Mouse (Mus musculus) limb, embryonic 10.5 days (tissue): ENCODE data around the gene Lta. TPM values are rescaled to one million over a fixed set of nuclear protein-coding genes. Genes with fewer than 3 reads are reported as not detected.

ENCODE experiments used
- DNase-seq: peaks from one replicate; pipeline ENCODE4 v3.0.0-alpha.2; 2017; ENCODE audit warnings: low spot score
- H3K27ac ChIP-seq: fragments of 300-500 bp; sonication (generic); 2 replicates; pipeline ENCODE4 v1.5.1; 2016; ENCODE audit warnings: mild to moderate bottlenecking
- H3K27me3 ChIP-seq: fragments of 300-500 bp; sonication (generic); 2 replicates; pipeline ENCODE4 v1.6.1; 2016; ENCODE audit warnings: low read depth, mild to moderate bottlenecking; ENCODE audit not compliant: poor library complexity, severe bottlenecking
- H3K36me3 ChIP-seq: fragments of 300-500 bp; sonication (generic); 2 replicates; pipeline ENCODE4 v1.6.1; 2016; ENCODE audit warnings: mild to moderate bottlenecking, moderate library complexity
- H3K4me1 ChIP-seq: fragments of 300-500 bp; sonication (generic); 2 replicates; pipeline ENCODE4 v1.6.1; 2016
- H3K4me3 ChIP-seq: fragments of 300-500 bp; sonication (generic); 2 replicates; pipeline ENCODE4 v1.5.1; 2016; ENCODE audit warnings: mild to moderate bottlenecking, moderate library complexity
- H3K9me3 ChIP-seq: fragments of 300-500 bp; sonication (generic); replicated peaks from 2 replicates; pipeline ENCODE4 v1.6.1; 2016; ENCODE audit warnings: mild to moderate bottlenecking
- WGBS: fragments of 180-500 bp; shearing (Covaris S2); methylation state at CpG from one replicate; pipeline ENCODE4 v1.1.7; 2016; 5-methylcytosine and 5-hydroxymethylcytosine counted together
- polyA plus RNA-seq: library from polyadenylated mRNA; unstranded; fragments of >200 nt; fragmentation: Nextera tagmentation; extraction: Ambion mirVana; gene quantifications from 2 replicates; pipeline ENCODE4 v1.2.1, GENCODE M21; 2016

Gene Lta
- polyA plus RNA-seq, 1 experiment from 2014 or later: not detected

- no peak for DNase-seq
- 90% methylated on average over 18 of the region's 18 CpGs for WGBS
- no peak overlapping the region; the same call in 1 of the 2 replicates for H3K27ac ChIP-seq
- H3K4me1 ChIP-seq: peaks cover 18% of the 10 kb centered on the region; the same call in 1 of the 2 replicates
- H3K4me3 ChIP-seq: no peak overlapping the region
- no peaks in the 10 kb centered on the region for H3K27me3 ChIP-seq
- H3K9me3 ChIP-seq: no peaks in the 10 kb centered on the region
- H3K36me3 ChIP-seq: peaks cover 40% of the 10 kb centered on the region
Measured at GRCm38 (mm10) chr17:35218516-35219193, 13.5 kb upstream of the Lta start.

DNA sequence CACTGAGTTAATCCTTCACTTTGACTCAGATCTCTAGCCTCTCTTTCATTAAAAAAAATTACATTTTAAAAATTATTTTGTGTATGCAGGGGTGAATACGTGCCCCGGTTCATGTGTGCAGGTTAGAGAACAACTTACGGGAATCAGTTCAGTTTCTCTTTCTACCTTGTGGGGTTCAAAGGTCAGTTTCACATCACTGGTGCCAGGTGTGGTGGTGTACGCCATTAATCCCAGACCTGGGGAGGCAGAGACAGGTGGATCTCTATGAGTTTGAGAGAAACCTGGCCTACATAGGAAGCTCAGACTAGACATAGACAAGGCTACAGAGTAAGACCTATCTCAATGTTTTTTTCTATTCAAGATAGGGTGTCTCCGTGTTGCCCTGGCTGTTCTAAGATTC is 7.9 kb upstream of the Lta start:
- Histone ChIP-seq H3K4me3 (no peak overlapping the region), H3K27ac (no peak overlapping the region), H3K9me3 (no peaks in the 10 kb centered on the region), H3K4me1 (peaks cover 6% of the 10 kb centered on the region; the same call in 1 of the 2 replicates), H3K27me3 (no peaks in the 10 kb centered on the region), H3K36me3 (no peaks in the 10 kb centered on the region)
- WGBS: 93% methylated on average over 5 of the region's 5 CpGs
- DNase-seq: no peak

- peaks cover 9% of the 10 kb centered on the region; the same call in 1 of the 2 replicates for H3K27me3 ChIP-seq
- DNase-seq: no peak
- WGBS: 76% methylated on average over 3 of the region's 3 CpGs
- H3K4me1 ChIP-seq: peaks cover 6% of the 10 kb centered on the region; the same call in 1 of the 2 replicates
- no peak overlapping the region for H3K27ac ChIP-seq
- no peaks in the 10 kb centered on the region for H3K36me3 ChIP-seq
- H3K9me3 ChIP-seq: no peaks in the 10 kb centered on the region
- H3K4me3 ChIP-seq: no peak overlapping the region
Measured at GRCm38 (mm10) chr17:35210593-35210992, 5.4 kb upstream of the Lta start.

DNA sequence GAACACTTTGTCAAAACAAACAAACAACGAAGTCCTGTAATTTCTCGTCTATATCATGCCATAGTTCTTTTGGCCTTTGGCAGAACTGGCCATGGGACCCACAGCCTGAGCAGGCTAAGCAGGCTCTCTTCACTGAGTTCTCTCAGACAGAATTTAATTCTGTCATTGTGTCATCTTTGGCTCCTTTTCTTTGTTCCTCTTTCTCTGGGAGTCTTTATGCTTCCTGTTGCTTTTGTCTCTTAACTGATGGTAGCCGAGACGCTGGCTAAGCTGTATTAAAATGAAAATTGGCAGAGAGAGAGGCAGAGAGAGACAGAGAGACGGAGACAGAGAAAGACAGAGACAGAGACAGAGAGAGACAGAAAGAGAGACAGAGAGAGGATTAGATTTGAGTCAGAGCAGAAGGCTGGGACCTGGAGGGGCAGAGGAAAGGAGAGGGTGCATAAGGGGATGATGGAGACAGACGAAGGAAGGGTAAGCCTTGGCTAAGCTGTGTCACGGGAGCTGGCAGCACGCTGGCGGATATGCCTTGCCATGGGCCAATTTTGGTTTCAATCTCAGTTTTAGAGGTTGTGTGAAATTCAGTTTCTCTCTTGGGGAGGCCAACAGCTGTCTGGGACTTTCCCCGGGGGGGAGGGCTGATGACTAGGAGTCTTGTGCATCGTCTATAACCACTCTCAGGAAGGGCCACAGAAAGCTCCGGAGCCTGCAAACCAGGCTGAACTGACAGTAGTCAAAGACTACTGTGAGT is 4.8 kb upstream of the Lta start:
- no peak for DNase-seq
- Histone ChIP-seq H3K4me3 (no peak overlapping the region), H3K9me3 (no peaks in the 10 kb centered on the region), H3K27ac (no peak overlapping the region), H3K27me3 (peaks cover 15% of the 10 kb centered on the region), H3K4me1 (peaks cover 8% of the 10 kb centered on the region), H3K36me3 (no peaks in the 10 kb centered on the region)
- WGBS: 85% methylated on average over 12 of the region's 12 CpGs

- no peak for DNase-seq
- H3K4me3 ChIP-seq: no peak overlapping the region; the same call in 1 of the 2 replicates
- H3K27ac ChIP-seq: no peak overlapping the region
- H3K36me3 ChIP-seq: no peaks in the 10 kb centered on the region
- H3K9me3 ChIP-seq: no peaks in the 10 kb centered on the region
- WGBS: 56% methylated on average over 10 of the region's 10 CpGs
- peaks cover 3% of the 10 kb centered on the region for H3K4me1 ChIP-seq
- H3K27me3 ChIP-seq: peaks cover 61% of the 10 kb centered on the region
Measured at GRCm38 (mm10) chr17:35205380-35205769, 224 bp upstream of the Lta start.

GRCm38 (mm10) chr17:35202442-35202841 is 2.7 kb downstream of the Lta start:
- H3K27me3 ChIP-seq: peaks cover 87% of the 10 kb centered on the region
- no peaks in the 10 kb centered on the region for H3K9me3 ChIP-seq
- H3K27ac ChIP-seq: no peak overlapping the region
- peaks cover 10% of the 10 kb centered on the region for H3K4me1 ChIP-seq
- WGBS: 80% methylated on average over 4 of the region's 4 CpGs
- no peaks in the 10 kb centered on the region for H3K36me3 ChIP-seq
- DNase-seq: no peak
- H3K4me3 ChIP-seq: no peak overlapping the region

DNA sequence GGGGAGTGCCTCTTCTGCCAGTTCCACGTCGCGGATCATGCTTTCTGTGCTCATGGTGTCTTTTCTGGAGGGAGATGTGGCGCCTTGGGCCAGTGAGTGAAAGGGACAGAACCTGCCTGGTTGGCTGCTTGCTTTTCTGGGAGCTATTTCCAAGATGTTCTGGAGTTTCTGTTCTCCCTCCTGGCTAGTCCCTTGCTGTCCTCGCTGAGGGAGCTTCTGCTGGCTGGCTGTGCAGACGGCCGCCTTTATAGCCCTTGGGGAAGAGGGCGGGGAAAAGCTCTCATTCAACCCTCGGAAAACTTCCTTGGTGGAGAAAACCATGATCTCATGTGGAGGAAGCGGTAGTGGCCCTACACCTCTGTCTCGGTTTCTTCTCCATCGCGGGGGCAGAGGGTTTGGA is 3.4 kb downstream of the Lta start, which contains the start of gene Tnf:
Gene Tnf (minus strand): TSS at position 221 of the 400 bp plus-strand sequence.
- 34% methylated on average over 13 of the region's 13 CpGs for WGBS
- no peak for DNase-seq
- H3K4me3 ChIP-seq: no peak within 1 kb of the TSS
- H3K27ac ChIP-seq: no peak within 1 kb of the TSS
- peaks cover 94% of the 10 kb centered on the region for H3K27me3 ChIP-seq
- H3K9me3 ChIP-seq: no peaks in the 10 kb centered on the region
- H3K4me1 ChIP-seq: peaks cover 14% of the 10 kb centered on the region
- H3K36me3 ChIP-seq: no peaks in the 10 kb centered on the region

DNA sequence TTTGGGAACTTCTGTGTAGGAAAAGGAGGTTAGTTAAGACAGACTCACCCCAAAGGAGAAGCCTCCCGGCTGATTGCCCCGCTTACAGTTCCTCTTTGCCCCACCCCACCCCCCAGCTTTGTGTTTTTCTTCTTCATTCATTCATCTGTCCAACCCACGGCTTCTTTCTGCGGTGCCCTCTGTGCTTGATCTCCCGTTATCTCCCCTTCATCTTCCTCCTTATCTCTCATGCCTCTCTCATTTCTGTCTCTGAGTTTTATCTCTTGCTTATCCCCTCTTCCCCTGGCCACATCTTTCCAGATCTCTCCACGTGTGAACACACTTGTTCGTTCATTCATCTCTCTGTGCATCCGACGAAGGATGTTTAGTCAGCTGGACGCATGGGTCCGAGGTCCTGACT is 4.0 kb downstream of the Lta start:
- DNase-seq: no peak
- 72% methylated on average over 11 of the region's 11 CpGs for WGBS
- Histone ChIP-seq H3K27me3 (peaks cover 95% of the 10 kb centered on the region), H3K9me3 (no peaks in the 10 kb centered on the region), H3K27ac (no peak overlapping the region), H3K4me1 (peaks cover 20% of the 10 kb centered on the region), H3K4me3 (no peak overlapping the region), H3K36me3 (no peaks in the 10 kb centered on the region)

DNA sequence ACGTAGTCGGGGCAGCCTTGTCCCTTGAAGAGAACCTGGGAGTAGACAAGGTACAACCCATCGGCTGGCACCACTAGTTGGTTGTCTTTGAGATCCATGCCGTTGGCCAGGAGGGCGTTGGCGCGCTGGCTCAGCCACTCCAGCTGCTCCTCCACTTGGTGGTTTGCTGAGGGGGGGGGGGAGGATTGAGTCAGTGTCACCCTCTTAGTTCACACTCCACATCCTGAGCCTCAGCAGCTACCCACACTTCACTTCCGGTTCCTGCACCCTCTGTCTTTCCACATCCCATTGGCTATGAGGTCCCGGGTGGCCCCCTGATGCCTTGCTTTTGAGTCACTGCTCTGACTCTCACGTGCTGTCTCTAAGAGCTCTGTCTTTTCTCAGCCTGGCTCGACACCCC is 4.8 kb downstream of the Lta start:
- Histone ChIP-seq H3K4me1 (peaks cover 27% of the 10 kb centered on the region), H3K36me3 (no peaks in the 10 kb centered on the region), H3K27me3 (peaks cover 97% of the 10 kb centered on the region), H3K27ac (no peak overlapping the region), H3K9me3 (no peaks in the 10 kb centered on the region), H3K4me3 (no peak overlapping the region)
- 84% methylated on average over 11 of the region's 11 CpGs for WGBS
- DNase-seq: no peak

- H3K27ac ChIP-seq: no peak overlapping the region
Measured at GRCm38 (mm10) chr17:35198946-35199345, 6.2 kb downstream of the Lta start.

DNA sequence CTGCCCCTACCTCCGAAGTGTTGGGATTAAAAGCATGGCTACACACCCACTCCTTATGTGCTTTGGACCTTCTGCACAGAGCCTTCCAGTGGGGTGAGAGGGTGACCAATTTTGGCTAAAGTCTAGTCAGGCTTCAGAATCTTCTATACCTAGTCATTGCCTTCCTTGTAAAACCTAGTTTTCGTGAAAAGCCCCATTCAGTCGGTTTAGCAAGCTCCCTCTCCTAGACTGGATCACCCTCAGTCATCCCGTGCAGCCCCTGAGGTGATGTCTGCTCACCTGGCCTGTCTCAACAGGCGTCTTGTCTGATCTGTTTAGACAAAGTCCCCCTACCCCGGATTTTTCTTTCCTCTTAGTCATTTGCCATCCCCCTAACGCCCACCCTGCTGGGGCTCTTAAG is 7.1 kb downstream of the Lta start:
- WGBS: 58% methylated on average over 7 of the region's 7 CpGs
- no peak for DNase-seq
- Histone ChIP-seq H3K4me1 (peaks cover 40% of the 10 kb centered on the region), H3K9me3 (no peaks in the 10 kb centered on the region), H3K4me3 (no peak overlapping the region), H3K27ac (no peak overlapping the region), H3K36me3 (no peaks in the 10 kb centered on the region), H3K27me3 (peaks cover 97% of the 10 kb centered on the region)

More at GRCm38 (mm10) chr17:35198946-35199345, 6.2 kb downstream of the Lta start:
- no peaks in the 10 kb centered on the region for H3K9me3 ChIP-seq
- H3K4me3 ChIP-seq: no peak overlapping the region
- no peaks in the 10 kb centered on the region for H3K36me3 ChIP-seq
- H3K4me1 ChIP-seq: peaks cover 38% of the 10 kb centered on the region
- 30% methylated on average over 8 of the region's 8 CpGs for WGBS
- no peak for DNase-seq
- H3K27me3 ChIP-seq: peaks cover 97% of the 10 kb centered on the region

GRCm38 (mm10) chr17:35197126-35197525 is 8.0 kb downstream of the Lta start:
- WGBS: 51% methylated on average over 6 of the region's 6 CpGs
- Histone ChIP-seq H3K27ac (no peak overlapping the region), H3K27me3 (peaks cover 87% of the 10 kb centered on the region)

DNA sequence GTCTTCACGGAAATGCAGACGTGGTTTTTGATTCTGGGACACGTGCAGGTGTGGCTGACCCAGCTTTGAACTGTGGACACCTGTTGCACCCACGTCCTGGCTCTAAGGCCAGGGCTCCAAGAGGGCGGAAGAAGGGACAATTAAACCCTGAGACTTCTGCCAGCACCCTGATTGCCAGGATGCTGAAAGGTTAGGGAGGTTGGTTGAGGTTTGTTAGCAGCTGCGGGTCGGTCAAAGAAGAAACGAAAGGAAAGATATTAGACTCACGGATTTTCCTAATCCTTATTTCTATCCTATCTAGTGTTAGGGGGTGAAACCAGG is 8.9 kb downstream of the Lta start:
- peaks cover 79% of the 10 kb centered on the region for H3K27me3 ChIP-seq
- H3K4me1 ChIP-seq: peaks cover 40% of the 10 kb centered on the region
- H3K4me3 ChIP-seq: peak overlapping the region; percentile 50
- no peaks in the 10 kb centered on the region for H3K36me3 ChIP-seq
- DNase-seq: no peak
- no peaks in the 10 kb centered on the region for H3K9me3 ChIP-seq
- H3K27ac ChIP-seq: no peak overlapping the region
- WGBS: 36% methylated on average over 9 of the region's 9 CpGs

More at GRCm38 (mm10) chr17:35197126-35197525, 8.0 kb downstream of the Lta start:
- no peaks in the 10 kb centered on the region for H3K9me3 ChIP-seq
- peaks cover 40% of the 10 kb centered on the region for H3K4me1 ChIP-seq
- no peak for DNase-seq
- no peaks in the 10 kb centered on the region for H3K36me3 ChIP-seq
- no peak overlapping the region for H3K4me3 ChIP-seq
